Mouse (Mus musculus): Measurements from ENCODE around the gene Lin37.

The Lin37 gene

GRCm38 (mm10) chr7:30559443-30559954, at the start of gene Lin37:
Lin37 (minus strand) TSS chr7:30559838.
- DNase-seq (ENCODE audit: low spot score), result peak; percentile 97

GRCm38 (mm10) chr7:30608476-30608875, 48.8 kb upstream of the Lin37 start:
- DNase-seq (ENCODE audit: low spot score), result no peak

- peak; percentile 68 for DNase-seq (ENCODE audit: low spot score)
These were observed 48.2 kb upstream of the Lin37 start for GRCm38 (mm10) chr7:30607706-30608309.

DNA sequence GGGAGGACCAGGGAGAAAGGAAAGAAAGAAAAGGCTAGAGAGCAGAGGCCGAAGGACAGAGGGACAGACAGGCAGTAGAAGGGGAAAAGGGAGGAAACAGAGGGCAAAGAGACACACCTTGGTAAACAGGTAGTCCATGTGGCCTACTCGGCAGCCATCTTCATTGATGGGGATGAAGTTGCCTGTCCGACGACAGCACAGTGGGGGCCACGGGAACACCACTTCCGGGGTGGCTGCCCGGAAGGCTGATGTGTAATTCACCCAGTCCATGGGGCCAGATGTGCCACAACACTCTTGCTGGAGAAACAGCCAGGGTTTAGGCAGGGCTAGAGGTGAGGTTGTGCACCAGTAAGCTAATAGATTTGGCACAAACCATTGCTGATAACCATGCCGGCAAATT, 45.3 kb upstream of the Lin37 start:
- DNase-seq (ENCODE audit: low spot score), result no peak

DNA sequence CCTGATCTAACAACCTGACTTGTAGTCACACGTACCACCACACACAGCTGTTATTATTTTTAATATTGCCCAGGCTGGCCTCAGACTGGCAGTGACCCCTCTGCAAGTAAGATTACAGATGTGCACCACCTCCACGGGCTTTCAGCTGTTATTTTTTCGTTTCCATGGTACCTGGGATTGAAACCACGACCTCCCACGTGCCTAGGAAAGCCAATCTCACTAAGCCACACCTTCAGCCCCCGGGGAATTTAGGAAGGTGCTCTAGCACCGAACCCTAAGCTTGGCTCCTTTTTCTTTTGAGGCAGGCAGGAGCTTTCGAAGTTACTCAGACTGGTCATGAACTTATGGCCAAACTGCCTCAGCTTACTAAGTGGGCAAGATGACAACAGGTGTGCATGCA, 44.8 kb upstream of the Lin37 start:
- no peak for DNase-seq (ENCODE audit: low spot score)

DNA sequence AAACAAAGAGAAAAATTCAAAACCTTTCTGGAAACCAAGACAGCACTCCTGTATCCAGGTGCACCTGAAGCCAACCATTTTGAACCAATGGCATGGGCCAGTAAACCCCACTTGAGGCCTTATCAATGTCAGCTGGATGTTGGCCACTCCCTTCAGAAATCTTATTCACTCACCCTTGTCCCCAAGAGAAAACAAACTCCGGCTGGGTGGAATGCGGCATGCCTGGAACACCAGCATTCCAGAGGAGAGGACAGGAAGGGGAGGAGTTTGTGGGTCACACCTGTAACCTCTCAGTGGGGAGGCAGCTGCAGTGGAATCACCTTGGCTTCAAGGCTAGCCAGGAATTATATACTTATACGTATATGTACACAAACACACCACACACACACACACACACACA, 42.9 kb upstream of the Lin37 start:
- peak; percentile 83 for DNase-seq (ENCODE audit: low spot score)

DNA sequence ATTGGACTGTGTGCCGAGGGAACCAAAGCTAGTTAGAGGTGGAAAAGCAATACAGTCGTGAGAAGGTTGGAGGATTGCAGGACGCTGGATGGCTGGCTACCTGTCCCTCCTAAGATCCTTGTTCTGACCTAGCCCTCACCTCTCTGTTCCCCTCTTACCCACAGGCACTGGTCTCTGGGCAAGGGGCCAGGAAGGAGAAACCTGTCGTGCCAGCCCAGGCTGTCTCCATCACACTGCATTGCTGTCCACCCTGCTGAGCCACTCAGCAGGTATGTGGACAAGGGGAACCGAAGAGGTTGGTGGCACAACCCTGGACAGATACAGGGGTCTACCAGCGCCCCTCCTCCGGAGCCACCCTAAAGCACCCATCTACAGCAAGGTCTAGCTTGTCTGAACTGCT, 41.0 kb upstream of the Lin37 start:
- DNase-seq (ENCODE audit: low spot score), result peak; percentile 91

- peak; percentile 95 for DNase-seq (ENCODE audit: low spot score)
These were observed 40.3 kb upstream of the Lin37 start for GRCm38 (mm10) chr7:30599933-30600353.

DNA sequence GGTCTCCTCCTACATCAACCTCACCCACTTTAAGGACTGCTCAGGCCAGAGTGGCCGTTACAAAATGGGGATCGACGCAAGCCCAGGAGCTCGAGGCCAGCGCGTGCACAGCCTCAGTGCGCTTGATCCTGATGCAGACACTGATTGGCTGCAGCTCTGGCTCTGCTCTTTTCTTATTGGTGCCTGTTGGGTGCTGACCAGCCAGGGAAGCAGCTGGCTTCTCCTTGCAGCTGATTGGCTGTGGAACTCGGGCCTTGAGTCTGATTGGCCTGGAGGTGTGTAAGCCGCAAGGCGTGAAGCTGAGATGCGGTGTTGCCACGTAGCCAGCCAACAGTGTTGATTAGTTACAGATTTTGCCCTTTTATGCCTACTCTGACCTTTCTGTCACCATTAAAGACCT, 39.1 kb upstream of the Lin37 start, which contains the start of gene Zbtb32:
Gene Zbtb32 (minus strand): TSS at position 124 of the 400 bp plus-strand sequence.
- no peak for DNase-seq (ENCODE audit: low spot score)

GRCm38 (mm10) chr7:30596811-30597210, 37.2 kb upstream of the Lin37 start:
- DNase-seq (ENCODE audit: low spot score), result no peak

DNA sequence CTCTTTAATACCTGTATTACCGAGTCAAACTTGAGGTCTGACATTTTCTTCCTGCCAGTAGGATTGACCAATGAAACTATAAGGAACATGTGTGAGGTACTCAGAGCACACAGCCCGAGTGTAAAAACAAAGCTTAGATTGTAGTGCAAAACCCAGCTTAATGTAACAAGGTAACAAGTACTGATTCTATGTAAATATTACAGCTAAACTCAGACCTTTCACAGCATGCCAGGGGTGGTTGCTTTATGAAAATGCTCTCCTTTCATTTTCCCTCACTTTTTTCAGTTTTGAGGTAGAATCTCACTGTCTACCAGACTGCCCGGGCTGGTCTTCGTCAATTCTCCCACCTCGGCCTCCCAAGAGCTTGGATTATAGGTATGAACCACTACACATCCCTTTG, 36.5 kb upstream of the Lin37 start:
- DNase-seq (ENCODE audit: low spot score), result no peak

GRCm38 (mm10) chr7:30594510-30595024, 34.9 kb upstream of the Lin37 start:
- DNase-seq (ENCODE audit: low spot score), result no peak

DNA sequence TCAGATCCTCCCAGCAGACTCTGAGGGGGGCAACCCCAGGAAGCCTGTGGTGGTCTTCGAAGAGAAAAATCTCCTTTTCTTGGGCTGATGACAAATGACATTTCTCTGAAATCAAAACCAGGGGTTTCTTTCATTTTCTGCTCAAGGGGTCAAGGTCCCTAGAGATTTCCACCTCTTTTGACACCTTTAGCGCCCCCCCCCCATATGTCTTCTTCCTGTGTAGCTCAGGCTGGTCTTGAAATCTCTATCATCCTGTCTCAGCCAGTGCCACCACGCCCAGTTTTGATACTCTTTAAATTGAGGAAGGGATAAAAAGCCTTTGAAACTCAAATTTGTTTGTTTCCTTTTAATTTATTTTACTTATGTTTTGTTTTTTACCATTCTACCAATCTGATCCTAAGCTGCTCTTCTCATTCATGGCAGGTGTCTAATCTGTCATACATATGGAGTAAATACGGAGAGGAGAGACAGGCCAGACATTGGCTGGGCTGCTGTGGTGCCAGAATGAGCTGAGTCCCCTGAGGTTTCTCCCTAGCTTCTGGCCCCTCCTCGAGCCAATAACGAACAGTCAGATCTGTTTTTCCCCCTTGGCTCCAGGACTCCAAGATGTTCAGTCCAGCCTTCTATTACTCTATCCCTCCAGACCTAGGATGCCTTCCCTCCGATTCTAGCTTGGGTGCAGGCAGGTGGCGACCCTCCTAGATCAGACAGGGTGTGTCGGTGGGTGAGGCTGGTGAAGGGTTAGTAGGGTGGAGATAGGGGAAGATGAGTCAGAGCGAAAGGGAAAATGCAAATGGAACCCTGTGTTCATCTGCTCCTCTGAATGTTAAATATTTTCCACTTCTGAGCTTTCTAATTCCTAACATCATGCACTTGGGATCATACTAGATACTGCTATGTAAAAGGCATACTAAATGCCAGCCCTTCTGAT, 34.2 kb upstream of the Lin37 start:
- DNase-seq (ENCODE audit: low spot score), result no peak

DNA sequence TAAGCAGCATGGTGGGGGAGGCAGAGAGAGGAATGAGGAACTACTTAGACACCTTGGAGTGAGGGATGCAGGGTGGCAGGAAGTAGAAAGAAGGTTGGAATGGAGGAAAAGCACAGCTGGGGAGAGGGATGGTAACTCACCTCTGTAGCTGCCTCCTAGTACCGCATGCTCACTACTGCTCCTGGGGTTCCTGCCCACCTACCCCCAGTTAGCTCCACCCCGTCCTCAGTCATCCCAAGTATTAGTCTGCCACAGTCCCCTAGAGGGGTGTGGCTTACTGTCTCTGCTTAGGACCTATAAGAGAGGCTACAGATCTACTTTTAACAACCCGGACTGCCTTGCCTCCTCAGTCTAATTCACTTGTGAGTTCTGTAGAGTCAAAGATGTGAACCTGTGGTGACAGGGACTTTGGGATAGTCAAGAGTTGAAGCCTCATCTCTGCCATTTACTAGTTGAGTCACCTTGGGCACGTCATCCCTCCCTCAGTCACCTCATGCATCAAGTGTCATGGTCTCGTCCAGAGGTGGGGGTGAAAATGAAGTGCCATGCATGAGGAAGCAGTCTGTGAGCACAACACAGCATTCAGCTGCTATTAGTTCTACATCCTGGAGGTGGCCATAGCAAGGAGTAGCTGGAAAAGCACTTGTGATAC, 33.3 kb upstream of the Lin37 start:
- DNase-seq (ENCODE audit: low spot score), result no peak

- DNase-seq (ENCODE audit: low spot score), result no peak
These were observed 31.9 kb upstream of the Lin37 start for GRCm38 (mm10) chr7:30591605-30591951.

DNA sequence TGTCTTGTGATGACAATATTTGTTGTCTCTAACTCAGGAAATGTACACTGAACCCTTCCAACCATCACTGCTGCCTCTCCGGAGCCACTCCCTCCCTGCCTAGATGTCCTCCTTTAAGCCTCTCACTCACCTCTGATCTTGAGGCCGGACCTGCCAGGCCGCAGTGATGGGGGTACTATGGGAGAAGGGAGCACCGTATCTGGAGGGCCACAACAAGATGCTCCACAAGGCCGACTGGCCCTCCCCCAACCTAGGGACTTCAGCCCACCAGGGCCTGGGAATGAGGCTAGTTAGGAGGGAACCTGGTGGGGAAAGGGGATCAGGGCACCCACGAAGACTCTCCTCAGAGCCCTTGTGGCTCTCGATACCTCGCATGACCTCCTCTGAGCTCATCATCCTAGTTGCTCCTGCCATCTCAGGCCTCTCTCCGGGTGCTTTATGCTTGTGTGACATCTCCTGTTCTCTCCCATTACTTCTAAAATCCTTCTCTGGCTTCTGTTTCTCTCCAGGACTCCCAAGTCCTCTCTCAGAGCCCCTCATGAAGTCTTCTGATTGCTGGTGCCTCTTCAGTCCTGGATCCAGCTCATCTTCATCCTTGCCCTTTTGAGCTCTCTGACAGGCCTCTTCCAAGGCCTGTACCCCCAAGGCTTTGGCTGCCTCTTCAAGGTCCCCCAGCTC, 31.4 kb upstream of the Lin37 start:
- DNase-seq (ENCODE audit: low spot score), result no peak

DNA sequence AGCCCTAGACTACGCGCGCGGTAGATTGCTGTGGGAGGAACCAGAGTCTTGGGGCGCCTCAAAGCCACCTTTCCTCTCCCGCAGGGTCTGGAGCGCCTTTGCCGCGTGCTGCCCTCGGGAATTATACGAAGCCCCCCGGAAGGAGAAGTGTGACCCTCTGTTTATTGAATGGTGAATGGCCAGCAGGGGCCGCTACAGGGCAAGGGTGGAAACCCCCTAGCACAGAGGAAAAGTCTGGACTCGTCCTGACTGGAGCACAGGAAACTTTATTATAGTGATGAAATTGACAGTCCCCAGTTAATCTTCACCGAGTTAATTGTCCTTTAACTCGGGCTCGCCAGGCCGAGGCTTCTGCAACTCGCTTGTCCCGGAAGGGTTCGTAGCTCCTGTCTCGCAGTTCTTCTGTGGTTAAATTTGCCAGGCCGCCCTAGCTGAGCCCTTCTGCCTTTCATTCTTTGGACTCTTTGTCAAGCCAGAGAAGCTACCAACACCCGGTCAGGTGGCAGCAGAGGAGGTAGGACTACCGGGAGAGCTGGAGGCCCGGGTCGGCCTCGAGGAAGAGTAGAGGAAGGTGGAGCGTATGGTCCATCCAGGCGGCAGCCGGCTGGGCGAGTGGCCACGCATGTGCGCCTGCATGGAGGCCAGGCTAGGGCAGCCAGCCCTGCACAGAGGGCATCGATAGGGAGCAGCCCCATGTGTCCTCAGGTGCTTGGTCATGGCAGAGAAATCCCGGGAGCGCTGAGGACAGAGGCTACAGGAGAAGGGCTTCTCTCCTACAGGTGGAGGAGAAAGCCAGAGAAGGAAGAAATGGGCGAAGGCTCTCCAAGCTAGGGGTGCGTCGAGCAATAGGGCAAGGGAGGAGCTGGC, 30.0 kb upstream of the Lin37 start:
- DNase-seq (ENCODE audit: low spot score), result peak; percentile 90

GRCm38 (mm10) chr7:30588676-30589434, 29.2 kb upstream of the Lin37 start, which contains the start of gene Kmt2b:
Kmt2b (minus strand) TSS chr7:30588726.
- DNase-seq (ENCODE audit: low spot score), result peak; percentile 98

- peak; percentile 51 for DNase-seq (ENCODE audit: low spot score)
These were observed 28.4 kb upstream of the Lin37 start for GRCm38 (mm10) chr7:30587842-30588667.

Measured in urinary bladder, postnatal 14 days (tissue).